9 mouse cellular contexts compared by ENCODE assay signal in genomic region chr9:21195736-21196505, GRCm38 (mm10). TPM values are rescaled to one million over a fixed set of nuclear protein-coding genes. Genes with fewer than 3 reads are reported as not detected.
DNase-seq lines count a peak whose midpoint lies in the region; ATAC-seq lines count a peak whose summit lies in the region.
"Not testable (repeated sequence)": the region's sequence is repeated elsewhere in the genome, so short reads cannot be mapped to it uniquely, and the experiment has no call there.
"Had no signal": no experiment of that assay in that cellular context is flagged by ENCODE, and none has a peak within 500 bp of the region (broad histone marks: within the 10 kb centered on the region; RNA-seq: fewer than 3 reads in every experiment).

No protein-coding gene starts in this region.

- DNase-seq in brain, adult 2 months (ENCODE audit: low read depth, low spot score): peak; percentile 83
- not testable (repeated sequence) for DNase-seq in forebrain, embryonic 14.5 days (ENCODE audit: low spot score); midbrain, embryonic 10.5 days (ENCODE audit: low spot score)
- peak; percentile 57 to 76 for DNase-seq in left cerebral cortex, adult 18-20 months (ENCODE audit: low spot score in 2 of 2)
- peak; percentile 64 for DNase-seq in splenic B cell, adult 2 months (ENCODE audit: low read depth, low spot score)

- peak; percentile 30 for ATAC-seq in forebrain, embryonic 14.5 days
- ATAC-seq in hindbrain, embryonic 15.5 days (ENCODE audit: low FRiP score, low read depth): peak; percentile 4; the same call in 1 of the 2 replicates
- peak; percentile 18 for ATAC-seq in neural tube, embryonic 14.5 days (ENCODE audit: low read depth)

- H3K9ac ChIP-seq in forebrain, embryonic 14.5 days (ENCODE audit: low read length); hindbrain, embryonic 15.5 days; neural tube, embryonic 14.5 days (replicated peaks; ENCODE audit: low read depth, low read length): not testable (repeated sequence)

- H3K27me3 ChIP-seq in forebrain, embryonic 14.5 days (replicated peaks; ENCODE audit: control insufficient read depth, insufficient read depth, low read length); hindbrain, embryonic 15.5 days; midbrain, embryonic 10.5 days (ENCODE audit: low read depth, poor library complexity, severe bottlenecking); neural tube, embryonic 14.5 days (ENCODE audit: control insufficient read depth, insufficient read depth, low read length); splenic B cell, adult 2 months (ENCODE audit: control insufficient read depth, insufficient read depth, low read length, poor library complexity, severe bottlenecking): not testable (repeated sequence)

- H3K4me3 ChIP-seq in forebrain, embryonic 14.5 days (ENCODE audit: low read depth, low read length); neural tube, embryonic 14.5 days (ENCODE audit: low read depth, low read length): not testable (repeated sequence)
- H3K4me3 ChIP-seq in hindbrain, embryonic 15.5 days: peak overlapping the region; percentile 65
- peak overlapping the region; percentile 48; the same call in 1 of the 2 replicates for H3K4me3 ChIP-seq in midbrain, embryonic 10.5 days

- not testable (repeated sequence) for H3K27ac ChIP-seq in forebrain, embryonic 14.5 days (ENCODE audit: low read depth, low read length); midbrain, embryonic 10.5 days (replicated peaks); neural tube, embryonic 14.5 days (ENCODE audit: low read depth, low read length)
- peak overlapping the region; percentile 64; the same call in 1 of the 2 replicates for H3K27ac ChIP-seq in hindbrain, embryonic 15.5 days (replicated peaks)

- peaks cover 17% of the 10 kb centered on the region; the same call in 1 of the 2 replicates for H3K4me1 ChIP-seq in forebrain, embryonic 14.5 days (ENCODE audit: control insufficient read depth, insufficient read depth, low read length)
- peaks cover 26% of the 10 kb centered on the region for H3K4me1 ChIP-seq in hindbrain, embryonic 15.5 days (replicated peaks)
- peaks cover 37% of the 10 kb centered on the region for H3K4me1 ChIP-seq in midbrain, embryonic 10.5 days
- peaks cover 13% of the 10 kb centered on the region for H3K4me1 ChIP-seq in neural tube, embryonic 14.5 days (ENCODE audit: control insufficient read depth, insufficient read depth, low read length)

- not testable (repeated sequence) for H3K9me3 ChIP-seq in forebrain, embryonic 14.5 days (replicated peaks; ENCODE audit: control insufficient read depth, low read length); hindbrain, embryonic 15.5 days; midbrain, embryonic 10.5 days (replicated peaks); neural tube, embryonic 14.5 days (ENCODE audit: control insufficient read depth, low read length)

- H3K36me3 ChIP-seq in forebrain, embryonic 14.5 days (ENCODE audit: control insufficient read depth, insufficient read depth, low read length); hindbrain, embryonic 15.5 days; midbrain, embryonic 10.5 days; neural tube, embryonic 14.5 days (ENCODE audit: control insufficient read depth, insufficient read depth, low read length); splenic B cell, adult 2 months (ENCODE audit: control insufficient read depth, insufficient read depth, low read length, poor library complexity, severe bottlenecking): not testable (repeated sequence)

- peak overlapping the region; percentile 72; the same call in 1 of the 2 replicates for H3K4me2 ChIP-seq in forebrain, embryonic 14.5 days (ENCODE audit: low read length)
- H3K4me2 ChIP-seq in hindbrain, embryonic 15.5 days: peak overlapping the region; percentile 81
- H3K4me2 ChIP-seq in neural tube, embryonic 14.5 days (ENCODE audit: low read depth, low read length): peak overlapping the region; percentile 81; the same call in 1 of the 2 replicates

- 41% methylated on average over 7 of the region's 7 CpGs for WGBS in forebrain, embryonic 14.5 days
- 49% methylated on average over 7 of the region's 7 CpGs for WGBS in hindbrain, embryonic 15.5 days
- WGBS in midbrain, embryonic 10.5 days: 68% methylated on average over 7 of the region's 7 CpGs
- 46% methylated on average over 7 of the region's 7 CpGs for WGBS in neural tube, embryonic 14.5 days

RNA-seq across cellular contexts. Expression of gene Pde4a, which starts 30.4 kb away (rescaled TPM):
- polyA plus RNA-seq in forebrain, embryonic 14.5 days (2014; fragmentation: Nextera tagmentation; extraction: Ambion mirVana): 17.3 and 22.4 TPM in 2 replicates
- polyA plus RNA-seq in hindbrain, embryonic 15.5 days (2015; fragmentation: Nextera tagmentation; extraction: Ambion mirVana): 36.5 and 41.0 TPM in 2 replicates
- total RNA-seq in left cerebral cortex, adult 18-20 months (2021): 10 to 100 TPM; 84.8 to 98.3 TPM
- polyA plus RNA-seq in midbrain, embryonic 10.5 days (2016; fragmentation: Nextera tagmentation; extraction: Ambion mirVana): 3.8 and 5.0 TPM in 2 replicates
- 27.5 and 35.3 TPM in 2 replicates for polyA plus RNA-seq in neural tube, embryonic 14.5 days (2014; fragmentation: Nextera tagmentation; extraction: Ambion mirVana)

RNA-seq across cellular contexts. Expression of gene Keap1, which starts 43.2 kb away (rescaled TPM):
- 34.7 and 39.1 TPM in 2 replicates for polyA plus RNA-seq in forebrain, embryonic 14.5 days (2014; fragmentation: Nextera tagmentation; extraction: Ambion mirVana)
- polyA plus RNA-seq in hindbrain, embryonic 15.5 days (2015; fragmentation: Nextera tagmentation; extraction: Ambion mirVana): 66.7 and 68.2 TPM in 2 replicates
- total RNA-seq in left cerebral cortex, adult 18-20 months (2021): 10 to 100 TPM; 53.4 to 58.0 TPM
- polyA plus RNA-seq in midbrain, embryonic 10.5 days (2016; fragmentation: Nextera tagmentation; extraction: Ambion mirVana): 47.1 and 50.8 TPM in 2 replicates
- 34.2 and 43.6 TPM in 2 replicates for polyA plus RNA-seq in neural tube, embryonic 14.5 days (2014; fragmentation: Nextera tagmentation; extraction: Ambion mirVana)

RNA-seq across cellular contexts. Expression of gene Cdc37, which starts 46.1 kb away (rescaled TPM):
- polyA plus RNA-seq in forebrain, embryonic 14.5 days (2014; fragmentation: Nextera tagmentation; extraction: Ambion mirVana): 222 and 247 TPM in 2 replicates
- polyA plus RNA-seq in hindbrain, embryonic 15.5 days (2015; fragmentation: Nextera tagmentation; extraction: Ambion mirVana): 211 TPM in 2 replicates
- total RNA-seq in left cerebral cortex, adult 18-20 months (2021): 100 to 1,000 TPM; 153 to 154 TPM
- polyA plus RNA-seq in midbrain, embryonic 10.5 days (2016; fragmentation: Nextera tagmentation; extraction: Ambion mirVana): 351 and 367 TPM in 2 replicates
- polyA plus RNA-seq in neural tube, embryonic 14.5 days (2014; fragmentation: Nextera tagmentation; extraction: Ambion mirVana): 190 and 219 TPM in 2 replicates

RNA-seq across cellular contexts. Expression of gene S1pr5, which starts 52.3 kb away (rescaled TPM):
- polyA plus RNA-seq in forebrain, embryonic 14.5 days (2014; fragmentation: Nextera tagmentation; extraction: Ambion mirVana): 0.94 and 1.4 TPM in 2 replicates
- 4.1 and 4.6 TPM in 2 replicates for polyA plus RNA-seq in hindbrain, embryonic 15.5 days (2015; fragmentation: Nextera tagmentation; extraction: Ambion mirVana)
- total RNA-seq in left cerebral cortex, adult 18-20 months (2021): 10 to 100 TPM in 1 of 2 experiments, 1 to 10 TPM in 1; 9.7 to 10.7 TPM
- polyA plus RNA-seq in midbrain, embryonic 10.5 days (2016; fragmentation: Nextera tagmentation; extraction: Ambion mirVana): 0.10 and 0.11 TPM in 2 replicates
- 4.2 and 5.0 TPM in 2 replicates for polyA plus RNA-seq in neural tube, embryonic 14.5 days (2014; fragmentation: Nextera tagmentation; extraction: Ambion mirVana)
- polyA plus RNA-seq: kidney, embryonic 15.5 days; testis, adult 2 months had no signal
